ENCODE assay signal across 23 mouse cellular contexts in the genomic region with DNA sequence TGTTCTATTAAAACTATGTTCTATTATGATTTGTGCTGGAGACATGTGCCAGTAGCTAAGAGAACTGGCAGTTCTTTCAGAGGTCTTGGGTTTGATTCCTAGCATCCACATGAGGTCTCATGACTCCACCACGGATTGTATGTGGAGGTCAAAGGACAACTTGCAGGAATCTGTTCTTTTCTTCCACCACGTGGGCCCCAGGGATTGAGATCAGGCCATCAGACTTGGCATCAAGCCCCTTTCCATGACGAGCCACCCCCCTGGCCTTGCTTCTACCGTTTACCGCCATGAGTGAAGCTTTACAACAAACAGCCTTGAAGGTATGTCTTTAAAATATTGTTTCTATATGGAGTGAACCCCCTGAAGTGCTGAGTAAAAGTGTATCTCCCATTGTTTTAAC.
DNase-seq lines count a peak whose midpoint lies in the region; ATAC-seq lines count a peak whose summit lies in the region.
"Had no signal": no experiment of that assay in that cellular context is flagged by ENCODE, and none has a peak within 500 bp of the region (broad histone marks: within the 10 kb centered on the region; RNA-seq: fewer than 3 reads in every experiment).

No protein-coding gene starts in this region.

- H3K4me1 ChIP-seq in heart, embryonic 15.5 days (replicated peaks) = peaks cover 30% of the 10 kb centered on the region
- no peaks in the 10 kb centered on the region for H3K4me1 ChIP-seq in midbrain, embryonic 11.5 days (ENCODE audit: control insufficient read depth, insufficient read depth, low read length)
- H3K4me1 ChIP-seq in midbrain, embryonic 15.5 days = no peaks in the 10 kb centered on the region

- H3K9me3 ChIP-seq in heart, embryonic 15.5 days (replicated peaks) = no peaks in the 10 kb centered on the region
- H3K9me3 ChIP-seq in midbrain, embryonic 11.5 days (ENCODE audit: control insufficient read depth, low read length) = peaks cover 4% of the 10 kb centered on the region
- no peaks in the 10 kb centered on the region for H3K9me3 ChIP-seq in midbrain, embryonic 15.5 days
- H3K9me3 ChIP-seq: embryonic facial prominence, embryonic 13.5 days; embryonic facial prominence, embryonic 15.5 days; forebrain, embryonic 15.5 days had no signal

- ATAC-seq in heart, embryonic 15.5 days (replicated peaks; ENCODE audit: insufficient number of reproducible peaks, insufficient read depth, low FRiP score, low read depth) = no peak
- no peak for ATAC-seq in midbrain, embryonic 11.5 days (ENCODE audit: low FRiP score)
- ATAC-seq in midbrain, embryonic 15.5 days (replicated peaks) = no peak
- ATAC-seq: forebrain, embryonic 13.5 days; forebrain, embryonic 15.5 days had no signal

- no peak overlapping the region for H3K9ac ChIP-seq in heart, embryonic 15.5 days
- H3K9ac ChIP-seq in midbrain, embryonic 11.5 days (ENCODE audit: low read length) = no peak overlapping the region
- no peak overlapping the region for H3K9ac ChIP-seq in midbrain, embryonic 15.5 days
- H3K9ac ChIP-seq: embryonic facial prominence, embryonic 13.5 days; embryonic facial prominence, embryonic 15.5 days; forebrain, embryonic 13.5 days; forebrain, embryonic 15.5 days had no signal

- H3K4me3 ChIP-seq in heart, embryonic 15.5 days = no peak overlapping the region
- H3K4me3 ChIP-seq in midbrain, embryonic 11.5 days (ENCODE audit: low read depth, low read length) = no peak overlapping the region
- no peak overlapping the region for H3K4me3 ChIP-seq in midbrain, embryonic 15.5 days
- H3K4me3 ChIP-seq: embryonic facial prominence, embryonic 13.5 days; embryonic facial prominence, embryonic 15.5 days; erythroblast, embryonic 14.5 days; forebrain, embryonic 10.5 days; forebrain, embryonic 13.5 days; forebrain, embryonic 15.5 days had no signal

- H3K27ac ChIP-seq in heart, embryonic 15.5 days = peak overlapping the region; percentile 84; the same call in 1 of the 2 replicates
- no peak overlapping the region for H3K27ac ChIP-seq in midbrain, embryonic 11.5 days (ENCODE audit: low read depth, low read length)
- no peak overlapping the region for H3K27ac ChIP-seq in midbrain, embryonic 15.5 days
- H3K27ac ChIP-seq: embryonic facial prominence, embryonic 13.5 days; embryonic facial prominence, embryonic 15.5 days; forebrain, embryonic 10.5 days; forebrain, embryonic 13.5 days; forebrain, embryonic 15.5 days had no signal

- no peak overlapping the region for H3K4me2 ChIP-seq in heart, embryonic 15.5 days
- no peak overlapping the region for H3K4me2 ChIP-seq in midbrain, embryonic 11.5 days
- no peak overlapping the region for H3K4me2 ChIP-seq in midbrain, embryonic 15.5 days
- H3K4me2 ChIP-seq: embryonic facial prominence, embryonic 13.5 days; embryonic facial prominence, embryonic 15.5 days; forebrain, embryonic 13.5 days; forebrain, embryonic 15.5 days had no signal

- H3K27me3 ChIP-seq in heart, embryonic 15.5 days = no peaks in the 10 kb centered on the region
- no peaks in the 10 kb centered on the region for H3K27me3 ChIP-seq in midbrain, embryonic 11.5 days (ENCODE audit: control insufficient read depth, insufficient read depth, low read length)
- no peaks in the 10 kb centered on the region for H3K27me3 ChIP-seq in midbrain, embryonic 15.5 days (replicated peaks)
- H3K27me3 ChIP-seq: embryonic facial prominence, embryonic 13.5 days; embryonic facial prominence, embryonic 15.5 days; forebrain, embryonic 13.5 days; forebrain, embryonic 15.5 days had no signal

- no peaks in the 10 kb centered on the region for H3K36me3 ChIP-seq in heart, embryonic 15.5 days
- no peaks in the 10 kb centered on the region for H3K36me3 ChIP-seq in midbrain, embryonic 11.5 days (ENCODE audit: control insufficient read depth, insufficient read depth, low read length)
- no peaks in the 10 kb centered on the region for H3K36me3 ChIP-seq in midbrain, embryonic 15.5 days (replicated peaks)
- H3K36me3 ChIP-seq: embryonic facial prominence, embryonic 13.5 days; embryonic facial prominence, embryonic 15.5 days; forebrain, embryonic 10.5 days; forebrain, embryonic 15.5 days had no signal

- 83% methylated on average over 5 of the region's 5 CpGs for WGBS in heart, embryonic 15.5 days
- WGBS in midbrain, embryonic 11.5 days = 74% methylated on average over 5 of the region's 5 CpGs
- WGBS in midbrain, embryonic 15.5 days = 76% methylated on average over 5 of the region's 5 CpGs

- DNase-seq in heart, adult 11 months = peak; percentile 92
- DNase-seq in heart, adult 8-10 months (ENCODE audit: low spot score) = no peak
- DNase-seq in heart, postnatal 4 days = no peak
- DNase-seq in midbrain, embryonic 11.5 days (ENCODE audit: low spot score, missing footprints) = peak; percentile 37
- no peak for DNase-seq in urinary bladder, postnatal 10 days (ENCODE audit: low spot score)
- DNase-seq: adrenal gland, adult 2 months; adrenal gland, postnatal 10 days; adrenal gland, postnatal 25 days; cerebellum, adult 11 months; cerebellum, adult 18-20 months; cerebellum, adult 8-10 months; cerebellum, adult 9-11 months; cerebellum, postnatal 14 days; cerebellum, postnatal 36 days; embryo, embryonic 11 days had no signal

Comparison
In these comparisons a context has a peak if more than half of its experiments do, and no peak if none do; other contexts are left out.
1. DNase-seq: peak in heart, adult 11 months (single experiment) and midbrain, embryonic 11.5 days (single experiment); none in heart, adult 8-10 months (single experiment), heart, postnatal 4 days (single experiment) and urinary bladder, postnatal 10 days (single experiment).